Mouse (Mus musculus): ENCODE data around the gene Rnls. TPM values are rescaled to one million over a fixed set of nuclear protein-coding genes. Genes with fewer than 3 reads are reported as not detected.

Gene Rnls
- polyA plus RNA-seq, 1 experiment = not detected

GRCm38 (mm10) chr19:33109141-33109540 lies 283.0 kb downstream of the Rnls start:
- H3K27ac ChIP-seq (ENCODE audit: control insufficient read depth, insufficient read depth, low read depth, low read length, poor library complexity) = no peak overlapping the region
- H3K4me1 ChIP-seq (ENCODE audit: control insufficient read depth, insufficient read depth, low read length) = peaks cover 2% of the 10 kb centered on the region
- 37% methylated on average over 7 of the region's 7 CpGs for WGBS
- TF ChIP-seq CTCF (IDR thresholded peaks at IDR 0.05; ENCODE audit: control insufficient read depth, insufficient read depth, low read length) = no peak
- no peak for TF ChIP-seq POLR2A (IDR thresholded peaks at IDR 0.05; ENCODE audit: borderline replicate concordance, control insufficient read depth, low read depth, low read length)
- H3K4me3 ChIP-seq (replicated peaks; ENCODE audit: control insufficient read depth, low read depth, low read length) = no peak overlapping the region

GRCm38 (mm10) chr19:33103851-33104250 lies 288.2 kb downstream of the Rnls start:
- 84% methylated on average over 6 of the region's 6 CpGs for WGBS
- TF ChIP-seq CTCF (IDR thresholded peaks at IDR 0.05; ENCODE audit: control insufficient read depth, insufficient read depth, low read length) (no peak), POLR2A (IDR thresholded peaks at IDR 0.05; ENCODE audit: borderline replicate concordance, control insufficient read depth, low read depth, low read length) (no peak)
- Histone ChIP-seq H3K27ac (ENCODE audit: control insufficient read depth, insufficient read depth, low read depth, low read length, poor library complexity) (no peak overlapping the region), H3K4me1 (ENCODE audit: control insufficient read depth, insufficient read depth, low read length) (peaks cover 4% of the 10 kb centered on the region; the same call in 1 of the 2 replicates), H3K4me3 (replicated peaks; ENCODE audit: control insufficient read depth, low read depth, low read length) (no peak overlapping the region)

GRCm38 (mm10) chr19:33102783-33103139 lies 289.3 kb downstream of the Rnls start:
- H3K27ac ChIP-seq (ENCODE audit: control insufficient read depth, insufficient read depth, low read depth, low read length, poor library complexity) = no peak overlapping the region
- no peak for TF ChIP-seq CTCF (IDR thresholded peaks at IDR 0.05; ENCODE audit: control insufficient read depth, insufficient read depth, low read length)
- TF ChIP-seq POLR2A (IDR thresholded peaks at IDR 0.05; ENCODE audit: borderline replicate concordance, control insufficient read depth, low read depth, low read length) = no peak
- peaks cover 4% of the 10 kb centered on the region; the same call in 1 of the 2 replicates for H3K4me1 ChIP-seq (ENCODE audit: control insufficient read depth, insufficient read depth, low read length)
- H3K4me3 ChIP-seq (replicated peaks; ENCODE audit: control insufficient read depth, low read depth, low read length) = no peak overlapping the region
- WGBS = 79% methylated on average over 7 of the region's 7 CpGs

GRCm38 (mm10) chr19:33102008-33102782 lies 289.9 kb downstream of the Rnls start:
- WGBS = 21% methylated on average over 7 of the region's 7 CpGs
- Histone ChIP-seq H3K4me3 (replicated peaks; ENCODE audit: control insufficient read depth, low read depth, low read length) (peak overlapping the region; percentile 19), H3K27ac (ENCODE audit: control insufficient read depth, insufficient read depth, low read depth, low read length, poor library complexity) (peak overlapping the region; percentile 17; the same call in 1 of the 2 replicates), H3K4me1 (ENCODE audit: control insufficient read depth, insufficient read depth, low read length) (peaks cover 4% of the 10 kb centered on the region; the same call in 1 of the 2 replicates)
- TF ChIP-seq CTCF (IDR thresholded peaks at IDR 0.05; ENCODE audit: control insufficient read depth, insufficient read depth, low read length) = no peak
- TF ChIP-seq POLR2A (IDR thresholded peaks at IDR 0.05; ENCODE audit: borderline replicate concordance, control insufficient read depth, low read depth, low read length) = no peak

- H3K4me3 ChIP-seq (replicated peaks; ENCODE audit: control insufficient read depth, low read depth, low read length) = peak overlapping the region; percentile 19
- WGBS = under 1% methylated on average over 13 of the region's 13 CpGs
- TF ChIP-seq CTCF (IDR thresholded peaks at IDR 0.05; ENCODE audit: control insufficient read depth, insufficient read depth, low read length) = no peak
- TF ChIP-seq POLR2A (IDR thresholded peaks at IDR 0.05; ENCODE audit: borderline replicate concordance, control insufficient read depth, low read depth, low read length) = no peak
- peak overlapping the region; percentile 17; the same call in 1 of the 2 replicates for H3K27ac ChIP-seq (ENCODE audit: control insufficient read depth, insufficient read depth, low read depth, low read length, poor library complexity)
- peaks cover 4% of the 10 kb centered on the region; the same call in 1 of the 2 replicates for H3K4me1 ChIP-seq (ENCODE audit: control insufficient read depth, insufficient read depth, low read length)
These were observed 290.7 kb downstream of the Rnls start for GRCm38 (mm10) chr19:33101093-33102007.

GRCm38 (mm10) chr19:33100598-33100997 lies 291.5 kb downstream of the Rnls start:
- peaks cover 4% of the 10 kb centered on the region; the same call in 1 of the 2 replicates for H3K4me1 ChIP-seq (ENCODE audit: control insufficient read depth, insufficient read depth, low read length)

GRCm38 (mm10) chr19:33100031-33100430 lies 292.1 kb downstream of the Rnls start:
- WGBS = 42% methylated on average over 4 of the region's 4 CpGs
- H3K4me1 ChIP-seq (ENCODE audit: control insufficient read depth, insufficient read depth, low read length) = peaks cover 4% of the 10 kb centered on the region; the same call in 1 of the 2 replicates

More at GRCm38 (mm10) chr19:33100598-33100997, 291.5 kb downstream of the Rnls start:
- TF ChIP-seq POLR2A (IDR thresholded peaks at IDR 0.05; ENCODE audit: borderline replicate concordance, control insufficient read depth, low read depth, low read length) = no peak
- no peak for TF ChIP-seq CTCF (IDR thresholded peaks at IDR 0.05; ENCODE audit: control insufficient read depth, insufficient read depth, low read length)
- 57% methylated on average over 3 of the region's 3 CpGs for WGBS
- Histone ChIP-seq H3K27ac (ENCODE audit: control insufficient read depth, insufficient read depth, low read depth, low read length, poor library complexity) (no peak overlapping the region), H3K4me3 (replicated peaks; ENCODE audit: control insufficient read depth, low read depth, low read length) (no peak overlapping the region)

More at GRCm38 (mm10) chr19:33100031-33100430, 292.1 kb downstream of the Rnls start:
- TF ChIP-seq POLR2A (IDR thresholded peaks at IDR 0.05; ENCODE audit: borderline replicate concordance, control insufficient read depth, low read depth, low read length) = no peak
- no peak for TF ChIP-seq CTCF (IDR thresholded peaks at IDR 0.05; ENCODE audit: control insufficient read depth, insufficient read depth, low read length)
- Histone ChIP-seq H3K27ac (ENCODE audit: control insufficient read depth, insufficient read depth, low read depth, low read length, poor library complexity) (no peak overlapping the region), H3K4me3 (replicated peaks; ENCODE audit: control insufficient read depth, low read depth, low read length) (no peak overlapping the region)

All from bone marrow, adult 2 months (tissue).